Mouse (Mus musculus) intestine, postnatal 0 days (tissue): ENCODE results near the gene Inka2. TPM values are rescaled to one million over a fixed set of nuclear protein-coding genes. Genes with fewer than 3 reads are reported as not detected.

Experiments
- ATAC-seq: fragments of 200-750 bp; cut with Nextera tagmentation; 2 replicates; pipeline ENCODE4 v1.8.0; 2017; ENCODE audit warnings: mild to moderate bottlenecking, moderate TSS enrichment, moderate library complexity
- H3K27ac ChIP-seq: fragments of 300-500 bp; sonication (generic); 2 replicates; pipeline ENCODE4 v1.5.1; 2014; ENCODE audit warnings: mild to moderate bottlenecking, low read depth, low read length, moderate library complexity
- H3K27me3 ChIP-seq: fragments of 300-500 bp; sonication (generic); replicated peaks from 2 replicates; pipeline ENCODE4 v1.6.1; 2014; ENCODE audit warnings: low read length, mixed read lengths; ENCODE audit not compliant: control insufficient read depth, insufficient read depth
- H3K36me3 ChIP-seq: fragments of 300-500 bp; sonication (generic); 2 replicates; pipeline ENCODE4 v1.6.1; 2014; ENCODE audit warnings: mild to moderate bottlenecking, moderate library complexity; ENCODE audit not compliant: control insufficient read depth, insufficient read depth
- H3K4me1 ChIP-seq: fragments of 300-500 bp; sonication (generic); replicated peaks from 2 replicates; pipeline ENCODE4 v1.6.1; 2014; ENCODE audit warnings: antibody characterized with exemption, low read length, mixed read lengths; ENCODE audit not compliant: control insufficient read depth, insufficient read depth
- H3K4me2 ChIP-seq: fragments of 300-500 bp; sonication (generic); replicated peaks from 2 replicates; pipeline ENCODE4 v1.6.1; 2014; ENCODE audit warnings: low read depth, mild to moderate bottlenecking, moderate library complexity
- H3K4me3 ChIP-seq: fragments of 300-500 bp; sonication (generic); 2 replicates; pipeline ENCODE4 v1.5.1; 2014; ENCODE audit warnings: low read depth, low read length
- H3K9ac ChIP-seq: fragments of 300-500 bp; sonication (generic); 2 replicates; pipeline ENCODE4 v1.6.1; 2014; ENCODE audit warnings: mild to moderate bottlenecking, low read depth, low read length
- H3K9me3 ChIP-seq: fragments of 300-500 bp; sonication (generic); 2 replicates; pipeline ENCODE4 v1.6.1; 2016; ENCODE audit warnings: mixed run types; ENCODE audit not compliant: control insufficient read depth
- CTCF ChIP-seq: sonication (generic); IDR thresholded peaks from 2 replicates; pipeline ENCODE4 v1.5.1; 2016; ENCODE audit warnings: low read depth, mild to moderate bottlenecking, control low read depth, antibody characterized with exemption, moderate library complexity
- WGBS: fragments of 180-500 bp; shearing (Covaris S2); extraction: QIAGEN DNeasy Blood & Tissue Kit; methylation state at CpG from one replicate; pipeline ENCODE4 v1.1.7; 2014; 5-methylcytosine and 5-hydroxymethylcytosine counted together
- polyA plus RNA-seq: library from polyadenylated mRNA; unstranded; fragments of >200 nt; fragmentation: Nextera tagmentation; extraction: Ambion mirVana; gene quantifications from 2 replicates; pipeline ENCODE4 v1.2.1, GENCODE M21; 2015

Gene Inka2
- polyA plus RNA-seq, 1 experiment from 2014 or later, result 1.5 TPM

DNA sequence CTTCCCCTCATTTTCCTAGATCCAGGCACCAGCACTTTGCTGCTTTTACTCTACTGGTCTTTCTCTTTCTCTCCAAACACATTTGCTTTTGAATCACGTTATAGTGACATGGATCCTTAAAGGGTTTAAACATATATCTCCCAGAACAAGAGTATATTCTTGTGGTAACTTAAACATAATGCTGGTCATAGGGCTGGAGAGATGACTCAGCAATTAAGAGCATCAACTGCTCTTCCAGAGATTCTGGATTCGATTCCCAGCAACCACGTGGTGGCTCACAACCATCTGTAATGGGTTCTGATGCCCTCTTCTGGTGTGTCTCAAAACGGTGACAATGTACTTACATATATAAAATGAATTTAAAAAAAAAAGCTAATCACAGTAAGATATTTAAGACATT is 28.0 kb downstream of the Inka2 start:
- H3K9ac ChIP-seq, result no peak overlapping the region
- no peak overlapping the region for H3K27ac ChIP-seq
- peaks cover 28% of the 10 kb centered on the region for H3K36me3 ChIP-seq
- no peak overlapping the region for H3K4me2 ChIP-seq
- 88% methylated on average over 4 of the region's 4 CpGs for WGBS
- no peaks in the 10 kb centered on the region for H3K27me3 ChIP-seq
- H3K9me3 ChIP-seq, result no peaks in the 10 kb centered on the region
- no peak for TF ChIP-seq CTCF
- no peak for ATAC-seq
- H3K4me1 ChIP-seq, result no peaks in the 10 kb centered on the region
- no peak overlapping the region for H3K4me3 ChIP-seq

DNA sequence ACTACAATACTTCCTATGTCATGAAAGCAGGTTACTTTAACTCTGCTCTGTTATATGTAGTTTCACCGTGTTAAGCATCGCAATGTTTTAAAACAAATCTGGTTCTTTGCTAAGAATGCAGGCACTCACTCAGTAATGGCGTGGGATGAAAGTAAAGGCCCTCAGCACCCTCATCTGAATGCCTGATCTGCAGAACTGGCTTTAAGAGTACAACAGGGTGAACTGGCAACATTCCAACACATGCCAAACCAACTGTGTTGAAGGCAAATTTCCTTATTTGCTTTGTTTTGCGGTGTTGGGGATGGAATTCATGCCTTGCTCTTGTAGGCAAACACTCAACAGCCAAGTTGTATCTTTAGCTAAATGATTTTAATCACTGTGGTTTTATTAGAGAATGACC is 29.1 kb downstream of the Inka2 start:
- Histone ChIP-seq H3K9ac (no peak overlapping the region), H3K27ac (no peak overlapping the region), H3K36me3 (peaks cover 34% of the 10 kb centered on the region), H3K4me2 (no peak overlapping the region), H3K9me3 (no peaks in the 10 kb centered on the region), H3K4me3 (no peak overlapping the region), H3K27me3 (no peaks in the 10 kb centered on the region), H3K4me1 (no peaks in the 10 kb centered on the region)
- 86% methylated on average over 4 of the region's 4 CpGs for WGBS
- no peak for ATAC-seq
- TF ChIP-seq CTCF, result no peak

DNA sequence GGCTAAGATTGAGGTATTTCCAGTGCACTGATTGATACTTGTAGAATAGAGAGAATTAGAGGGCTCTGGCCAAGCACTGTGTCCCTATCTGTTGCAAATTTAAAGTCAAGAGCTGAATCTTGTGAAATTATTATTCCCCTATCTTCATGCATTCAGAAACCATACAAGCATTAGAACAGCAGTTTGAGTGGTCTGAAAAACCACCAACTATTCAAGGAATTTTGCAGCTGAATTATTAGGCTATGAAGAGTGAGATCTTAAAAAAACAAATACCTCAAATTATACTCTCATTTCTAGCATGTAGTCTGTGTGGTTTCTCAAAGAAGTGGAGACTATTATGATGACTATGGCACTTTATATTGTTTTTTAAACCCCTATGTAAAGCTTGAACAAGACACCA is 30.9 kb downstream of the Inka2 start:
- H3K36me3 ChIP-seq, result peaks cover 38% of the 10 kb centered on the region
- H3K4me3 ChIP-seq, result no peak overlapping the region
- no peaks in the 10 kb centered on the region for H3K4me1 ChIP-seq
- no peak overlapping the region for H3K27ac ChIP-seq
- no peak for TF ChIP-seq CTCF
- ATAC-seq, result no peak
- no peaks in the 10 kb centered on the region for H3K9me3 ChIP-seq
- H3K9ac ChIP-seq, result no peak overlapping the region
- H3K27me3 ChIP-seq, result no peaks in the 10 kb centered on the region
- H3K4me2 ChIP-seq, result no peak overlapping the region

DNA sequence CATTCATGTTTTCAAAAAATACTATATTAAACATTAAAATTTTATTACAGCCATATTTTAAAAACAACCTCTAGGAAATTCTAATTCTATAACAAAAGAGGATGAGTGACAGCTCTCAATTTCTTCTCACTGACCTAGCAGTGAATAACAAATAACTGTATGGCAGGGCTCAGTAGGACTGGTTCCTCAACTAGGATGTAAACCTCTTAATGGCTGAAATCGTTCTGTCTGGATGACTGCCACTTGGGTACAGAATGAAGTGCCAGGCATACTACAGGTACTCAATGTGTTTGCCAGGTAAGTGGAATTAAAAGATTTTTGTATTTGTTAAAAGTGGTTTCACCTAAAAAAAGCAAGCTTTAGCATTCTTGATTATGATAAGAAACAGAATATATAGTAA is 31.7 kb downstream of the Inka2 start:
- H3K27me3 ChIP-seq, result no peaks in the 10 kb centered on the region
- no peak overlapping the region for H3K4me3 ChIP-seq
- no peak for TF ChIP-seq CTCF
- no peak overlapping the region for H3K4me2 ChIP-seq
- no peaks in the 10 kb centered on the region for H3K9me3 ChIP-seq
- H3K27ac ChIP-seq, result no peak overlapping the region
- H3K4me1 ChIP-seq, result no peaks in the 10 kb centered on the region
- peaks cover 33% of the 10 kb centered on the region for H3K36me3 ChIP-seq
- H3K9ac ChIP-seq, result no peak overlapping the region
- WGBS, result 92% methylated on average over 1 of the region's 1 CpGs
- ATAC-seq, result no peak

DNA sequence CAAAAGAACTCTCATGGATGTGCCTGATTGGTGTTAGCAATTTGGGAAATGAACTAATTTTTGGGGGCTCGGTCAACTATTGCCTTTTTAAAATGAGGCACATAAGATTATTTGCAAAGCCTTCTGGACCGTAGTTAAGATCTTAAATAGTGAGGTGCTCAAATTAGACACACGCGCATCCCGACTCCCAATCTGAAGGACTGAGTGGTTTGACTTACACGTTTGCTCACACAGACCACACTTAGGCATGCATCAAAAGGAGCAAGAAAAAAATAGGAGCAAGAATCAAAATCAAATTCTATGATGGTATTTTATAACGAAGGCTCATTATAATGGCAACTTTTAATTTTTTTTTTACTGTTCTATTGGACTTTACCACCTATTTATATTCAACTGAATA is 32.7 kb downstream of the Inka2 start:
- Histone ChIP-seq H3K4me1 (no peaks in the 10 kb centered on the region), H3K9ac (no peak overlapping the region), H3K27me3 (no peaks in the 10 kb centered on the region), H3K4me3 (no peak overlapping the region), H3K9me3 (no peaks in the 10 kb centered on the region), H3K4me2 (no peak overlapping the region), H3K36me3 (peaks cover 31% of the 10 kb centered on the region), H3K27ac (no peak overlapping the region)
- 95% methylated on average over 7 of the region's 7 CpGs for WGBS
- no peak for TF ChIP-seq CTCF
- ATAC-seq, result no peak

DNA sequence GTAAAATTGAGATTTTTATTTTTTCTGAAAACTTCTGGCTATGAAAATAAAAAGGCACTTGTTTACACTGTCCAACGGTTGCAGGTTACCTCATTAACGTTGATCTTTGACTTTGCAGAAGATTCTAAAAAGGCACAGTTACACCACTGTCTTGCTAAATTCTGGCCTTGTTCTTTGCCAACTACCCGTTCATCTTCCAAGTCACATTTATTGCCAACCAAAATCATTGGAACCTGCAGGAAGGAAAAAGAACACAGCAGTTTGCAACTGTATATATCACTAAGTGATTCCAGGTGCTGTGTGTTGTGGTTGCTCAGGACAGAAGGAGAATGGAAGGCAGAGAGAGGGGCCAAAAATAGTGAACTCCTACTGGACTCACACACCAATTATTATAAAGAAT is 33.3 kb downstream of the Inka2 start:
- Histone ChIP-seq H3K9me3 (no peaks in the 10 kb centered on the region), H3K27ac (no peak overlapping the region), H3K27me3 (no peaks in the 10 kb centered on the region), H3K9ac (no peak overlapping the region), H3K4me3 (no peak overlapping the region), H3K36me3 (peaks cover 31% of the 10 kb centered on the region), H3K4me2 (no peak overlapping the region), H3K4me1 (no peaks in the 10 kb centered on the region)
- no peak for ATAC-seq
- TF ChIP-seq CTCF, result no peak
- WGBS, result 81% methylated on average over 3 of the region's 3 CpGs

DNA sequence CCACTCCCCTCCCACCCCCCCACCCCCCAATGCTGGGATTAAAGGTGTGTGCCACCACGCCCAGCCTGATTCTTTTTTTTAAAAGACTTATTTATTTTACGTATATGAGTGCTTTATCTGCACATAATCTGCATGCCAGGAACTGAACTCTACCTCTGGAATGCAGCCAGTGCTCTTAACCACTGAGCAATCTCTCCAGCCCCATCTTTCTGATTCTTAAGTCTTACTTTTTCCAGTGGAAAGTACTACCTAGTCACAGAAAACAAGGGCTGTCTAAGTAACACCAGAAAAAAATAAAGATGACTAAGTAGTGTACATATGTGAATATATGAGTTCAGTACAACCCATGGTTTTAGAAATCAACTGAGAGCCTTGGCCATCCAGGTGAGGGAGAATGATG is 42.1 kb downstream of the Inka2 start:
- no peak for TF ChIP-seq CTCF
- no peaks in the 10 kb centered on the region for H3K27me3 ChIP-seq
- no peak overlapping the region for H3K4me3 ChIP-seq
- H3K9ac ChIP-seq, result no peak overlapping the region
- no peak overlapping the region for H3K27ac ChIP-seq
- ATAC-seq, result no peak
- H3K9me3 ChIP-seq, result no peaks in the 10 kb centered on the region
- peaks cover 3% of the 10 kb centered on the region; the same call in 1 of the 2 replicates for H3K36me3 ChIP-seq
- whole genome bisulfite sequencing, result 54% methylated on average over 2 of the region's 2 CpGs
- no peak overlapping the region for H3K4me2 ChIP-seq
- no peaks in the 10 kb centered on the region for H3K4me1 ChIP-seq
